Mouse (Mus musculus) telencephalon, adult 2 months (tissue): ENCODE measurements around the gene Syndig1l.

Experiments
- DNase-seq: peaks from one replicate; pipeline ENCODE4 v3.0.0-alpha.2; 2011; ENCODE audit warnings: low read depth, low spot score

Syndig1l gene

DNA sequence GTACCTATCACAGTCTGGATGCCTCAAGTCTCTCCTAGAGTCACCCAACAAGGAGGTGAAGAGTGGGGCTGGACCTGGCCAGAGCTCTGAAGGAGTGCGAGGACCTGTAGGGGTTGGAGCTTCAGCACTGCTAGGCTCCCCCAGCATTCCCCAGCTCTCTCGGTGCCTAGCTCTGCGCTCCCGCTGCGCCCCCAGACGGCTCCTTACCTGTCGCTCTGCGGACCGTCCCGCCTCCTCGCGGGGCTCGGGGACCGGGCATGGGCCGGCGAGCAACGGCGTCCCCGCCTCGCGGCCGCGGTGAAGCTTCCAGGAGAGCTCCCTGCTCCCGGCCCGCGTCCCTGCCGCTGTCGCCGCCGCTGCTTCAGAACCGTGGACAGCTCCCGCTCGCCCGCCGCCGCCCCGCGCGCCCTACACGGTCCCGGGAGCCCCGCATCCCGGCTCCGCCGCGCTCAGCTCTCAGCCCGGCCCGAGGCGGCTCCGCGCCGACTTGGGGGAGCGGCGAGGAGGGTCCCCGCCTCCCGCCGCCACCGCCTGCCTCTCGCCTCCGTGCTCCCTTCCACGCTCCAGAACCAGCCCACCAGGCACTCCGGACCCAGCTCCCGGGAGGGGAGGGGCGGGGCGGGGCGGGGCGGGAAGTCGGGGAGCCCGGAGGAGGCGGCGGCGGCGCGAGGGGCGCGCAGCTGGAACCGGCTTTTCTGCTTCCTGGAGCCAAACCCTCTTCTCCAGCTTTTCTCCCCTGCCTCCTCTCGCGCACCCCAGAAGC, at the start of gene Syndig1l:
Gene Syndig1l, minus strand, starts transcription at position 513 of the 763 bp plus-strand sequence.
- no peak for DNase-seq

DNA sequence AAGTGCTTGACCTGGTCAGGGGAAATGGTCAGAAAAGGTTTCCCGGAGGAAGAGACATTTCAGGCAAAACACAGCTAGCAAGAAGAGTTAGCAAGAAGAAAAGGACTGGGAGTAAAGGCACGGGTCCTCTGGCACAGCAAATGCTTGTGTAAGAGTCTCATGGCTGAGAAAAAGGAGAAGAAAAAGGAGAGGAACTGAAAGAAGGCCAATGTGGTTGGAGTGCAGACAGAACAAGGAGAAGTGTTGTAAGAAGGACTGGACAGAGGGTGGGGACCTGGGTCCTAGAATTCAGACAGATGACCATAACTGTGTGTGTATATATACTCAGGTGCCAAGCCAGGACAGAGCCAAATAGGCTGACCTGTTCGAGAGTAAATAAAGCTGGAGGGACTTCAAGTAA, 49.5 kb upstream of the Syndig1l start:
- DNase-seq, result no peak

DNA sequence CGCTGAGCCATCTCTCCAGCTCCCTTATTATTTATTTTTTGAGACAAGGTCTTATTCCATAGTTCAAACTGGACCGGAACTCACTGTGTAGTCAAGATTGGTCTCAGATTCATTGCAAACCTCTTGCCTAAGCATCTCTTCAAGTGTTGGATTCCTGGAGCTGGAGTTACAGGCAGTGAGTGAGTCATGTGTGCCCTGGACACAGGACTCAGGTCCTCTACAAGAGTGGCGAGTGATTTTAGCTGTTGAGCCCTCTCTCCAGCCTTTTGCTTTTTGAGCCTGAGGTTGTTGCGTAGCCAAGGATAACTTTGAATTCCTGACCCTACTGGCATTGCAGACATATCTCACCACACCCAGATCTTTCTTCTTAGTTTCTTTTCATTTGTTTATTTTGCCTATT, 47.1 kb upstream of the Syndig1l start:
- DNase-seq, result no peak

DNA sequence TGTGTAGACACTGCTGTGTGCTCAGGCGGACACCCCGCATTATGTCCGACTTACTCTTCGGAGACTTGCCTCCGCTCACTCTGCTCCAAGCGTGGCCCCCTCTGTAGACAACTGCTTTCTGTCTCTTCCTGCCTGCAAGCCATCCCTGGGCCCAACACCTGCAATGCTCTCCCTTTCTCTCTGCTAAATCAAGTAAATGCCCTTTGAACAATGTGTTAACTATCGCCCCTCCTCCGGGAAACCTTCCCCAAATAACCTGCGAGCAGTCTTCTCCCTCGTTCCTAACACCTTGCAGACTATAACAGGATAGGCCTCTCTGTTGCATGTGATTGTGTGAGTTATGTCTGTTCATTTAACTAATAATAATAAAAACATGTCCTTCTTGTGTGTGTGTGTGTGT, 44.9 kb upstream of the Syndig1l start:
- DNase-seq, result no peak

DNA sequence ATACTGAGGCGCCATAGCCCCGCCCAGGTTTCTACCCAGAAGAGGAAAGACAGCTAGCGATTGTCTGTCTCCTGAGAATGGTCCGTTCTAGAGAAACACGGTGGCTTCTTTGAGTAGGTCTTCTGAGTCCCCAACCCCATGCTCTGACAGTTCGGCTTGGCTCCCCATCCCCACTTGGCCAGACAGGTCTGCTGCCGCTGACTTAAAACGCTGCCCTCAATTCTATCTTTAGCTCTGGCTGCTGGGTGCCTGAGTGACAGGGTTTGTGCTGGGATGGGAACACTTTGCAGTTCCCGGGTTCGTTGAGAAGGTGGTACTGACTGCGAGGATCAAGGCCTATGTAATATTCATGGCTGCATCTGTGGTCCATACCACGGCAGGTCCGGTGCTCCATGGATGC, 34.7 kb upstream of the Syndig1l start:
- DNase-seq, result no peak

DNA sequence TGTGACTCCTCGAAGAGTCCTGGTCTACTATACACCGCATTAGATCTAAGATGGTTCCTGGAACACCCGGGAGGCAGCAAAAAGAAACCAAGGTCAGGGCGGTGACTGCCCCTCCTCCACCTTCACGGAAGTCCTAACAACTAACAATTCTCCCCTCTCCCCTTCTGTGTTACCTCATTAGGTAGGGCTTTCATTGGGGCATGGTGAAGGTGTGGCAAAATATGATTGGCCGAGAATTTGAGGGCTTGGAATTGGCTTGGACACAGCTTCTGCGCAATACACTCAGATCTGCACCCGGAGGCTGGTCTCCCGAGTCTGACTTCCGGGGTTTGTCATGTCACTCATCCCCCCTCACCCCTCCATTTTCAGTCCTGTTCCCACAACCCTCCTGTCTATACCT, 29.8 kb upstream of the Syndig1l start:
- DNase-seq, result no peak

DNA sequence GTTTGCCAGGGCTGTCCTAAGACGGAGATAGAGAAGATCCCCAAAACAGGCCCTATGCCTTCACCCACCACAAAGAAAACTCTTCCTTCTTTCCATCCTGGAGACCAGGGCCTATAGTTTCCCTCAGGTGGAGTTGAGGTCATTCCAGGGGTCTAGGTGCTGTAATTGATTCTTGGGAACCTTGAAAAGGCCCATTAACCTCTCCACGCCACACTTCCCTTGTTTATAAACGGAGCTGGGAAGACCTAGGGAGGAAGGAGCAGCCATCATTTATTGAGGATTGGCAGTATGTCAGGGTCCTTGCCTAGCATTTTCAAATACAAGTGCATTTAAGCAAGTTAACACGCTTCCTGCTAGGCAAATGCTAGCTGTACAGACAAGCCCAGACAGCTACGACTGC, 28.8 kb upstream of the Syndig1l start:
- no peak for DNase-seq

DNA sequence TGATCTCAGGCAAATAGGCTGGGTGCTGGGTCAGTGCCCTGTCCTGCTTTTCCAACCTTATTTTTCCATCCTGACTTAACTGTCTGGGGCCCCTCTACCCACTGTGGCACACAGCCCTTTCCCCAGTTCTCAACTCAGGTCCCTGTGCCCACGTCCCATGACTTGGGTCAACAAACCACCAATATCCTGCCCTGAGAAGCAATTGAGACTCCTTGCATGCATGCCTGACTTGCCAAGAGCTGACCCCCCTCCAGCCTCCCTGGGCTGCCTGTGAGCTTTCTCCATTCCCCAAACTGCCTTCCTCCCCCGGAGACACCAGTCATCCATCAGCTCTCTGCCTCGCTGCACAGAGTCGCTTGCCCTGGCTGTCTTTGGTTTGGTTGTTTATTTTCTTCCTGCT, 28.4 kb upstream of the Syndig1l start:
- DNase-seq, result no peak

DNA sequence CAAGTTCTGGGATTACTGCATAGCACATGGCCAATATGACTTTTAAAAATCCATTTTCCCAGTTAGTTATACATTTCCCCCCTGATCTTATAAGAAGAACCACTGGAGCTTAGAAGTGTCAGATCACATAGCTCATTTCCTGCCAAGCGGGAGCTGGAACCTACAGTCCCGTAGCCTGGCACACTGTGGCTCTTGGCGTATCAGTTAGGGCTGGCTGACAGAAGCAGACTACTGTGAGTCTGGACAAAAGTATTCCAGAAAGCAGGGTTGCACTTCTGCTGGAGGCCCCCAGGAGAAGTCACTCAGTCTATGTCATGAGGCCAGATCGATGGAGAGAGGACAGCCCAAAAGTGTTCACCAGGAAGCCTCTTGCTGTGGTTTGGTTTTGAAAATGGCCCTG, 27.8 kb upstream of the Syndig1l start:
- DNase-seq, result no peak

DNA sequence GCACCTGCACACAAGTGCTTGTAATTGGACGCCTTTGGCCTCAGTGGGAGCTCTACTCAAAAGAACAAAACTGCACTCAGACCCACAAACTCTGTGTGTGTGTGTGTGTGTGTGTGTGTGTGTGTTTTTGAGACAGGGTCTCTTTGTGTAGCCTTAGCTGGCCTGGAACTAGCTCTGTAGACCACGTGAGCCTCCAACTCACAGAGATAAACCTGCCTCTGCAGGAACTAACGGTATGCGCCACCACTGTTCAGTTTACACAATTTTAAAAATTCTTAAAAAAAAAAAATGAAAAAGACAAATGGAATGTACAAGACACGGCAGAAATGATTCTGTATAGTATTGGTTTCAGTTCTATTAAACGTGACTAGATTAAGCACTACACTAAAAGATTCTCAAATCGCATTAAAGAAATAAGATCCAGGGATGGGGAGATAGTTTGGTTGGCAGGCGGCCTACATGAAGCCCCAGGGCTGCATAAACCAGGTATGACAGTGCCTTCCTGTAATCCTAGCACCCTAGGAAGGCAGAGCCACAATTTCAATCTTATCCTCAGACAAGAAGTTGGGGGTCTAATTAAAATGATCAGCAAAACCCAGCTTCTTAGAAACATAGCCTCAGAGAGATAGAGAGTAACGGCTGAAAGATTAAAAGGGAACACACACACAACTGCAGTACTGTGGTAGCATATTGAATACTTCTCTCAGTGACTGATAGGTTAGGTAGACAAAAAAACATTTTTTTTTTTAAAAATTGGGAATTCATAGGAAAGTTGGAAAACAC, 20.0 kb upstream of the Syndig1l start:
- no peak for DNase-seq

DNA sequence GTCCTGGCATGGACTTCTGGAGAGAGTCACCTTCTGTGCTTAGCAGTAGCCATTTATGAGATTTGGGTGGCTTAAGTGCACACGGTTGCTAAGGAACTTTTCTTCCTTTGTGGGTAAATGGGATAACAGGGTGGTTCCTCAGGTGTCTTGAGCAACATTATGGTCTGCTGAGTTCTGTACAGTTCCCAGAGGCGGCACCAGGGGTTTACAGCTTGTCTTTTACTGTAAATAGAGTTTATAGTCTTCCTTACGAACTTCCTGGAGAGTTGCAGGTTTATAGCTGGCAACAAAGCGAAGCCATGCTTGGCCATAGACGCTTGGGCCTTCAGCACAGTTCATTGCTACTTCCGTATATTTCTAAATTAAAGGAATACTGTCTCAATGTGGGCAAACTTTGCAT, 15.9 kb upstream of the Syndig1l start:
- DNase-seq, result no peak

DNA sequence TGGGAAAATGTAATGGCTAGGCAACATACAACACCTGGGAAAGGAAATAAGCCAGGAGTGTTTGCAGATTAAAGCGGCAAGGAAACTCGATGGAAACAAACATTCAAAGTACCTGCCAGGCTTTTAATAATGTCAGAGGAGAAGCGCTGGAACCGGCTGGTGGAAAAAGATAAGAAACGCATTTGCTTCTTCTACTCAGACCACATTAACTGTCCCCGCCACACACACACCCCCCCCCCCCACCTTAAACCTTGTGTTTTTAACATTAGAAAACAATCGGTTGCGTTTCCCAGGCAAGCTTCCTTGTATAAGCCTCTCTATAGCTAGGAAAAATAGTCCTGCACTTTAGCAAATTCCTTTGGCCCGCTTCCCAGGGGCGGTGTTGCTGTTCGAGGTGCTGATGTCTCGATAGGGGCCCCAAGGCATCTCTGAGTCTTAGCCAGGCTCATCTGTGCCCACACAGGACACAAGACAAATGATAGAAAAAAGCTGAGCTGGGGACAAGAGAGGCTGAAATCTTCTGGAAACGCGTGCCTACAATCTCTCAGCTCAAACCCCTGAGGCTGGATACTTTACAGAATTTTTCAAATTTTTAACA, 11.3 kb upstream of the Syndig1l start:
- DNase-seq, result no peak

DNA sequence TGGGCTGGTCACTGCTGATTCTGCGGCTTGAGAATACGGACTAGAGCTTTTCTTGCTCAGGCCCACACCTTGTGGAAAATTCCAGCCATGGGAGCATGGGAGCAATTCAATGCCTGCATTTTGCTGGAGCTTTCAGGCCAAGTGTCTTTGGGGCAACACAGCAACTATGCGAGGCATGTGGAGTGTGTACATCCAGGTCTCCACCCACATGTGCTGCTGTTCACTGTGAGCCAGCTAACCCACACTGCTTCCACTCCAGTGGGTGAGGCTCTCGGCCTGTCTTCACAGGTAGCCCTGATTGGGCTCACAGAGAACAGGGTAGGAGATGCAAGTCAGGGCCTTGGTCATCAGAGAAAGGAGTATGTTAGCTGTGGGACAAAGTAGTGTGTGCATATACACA, 9.2 kb upstream of the Syndig1l start:
- no peak for DNase-seq

DNA sequence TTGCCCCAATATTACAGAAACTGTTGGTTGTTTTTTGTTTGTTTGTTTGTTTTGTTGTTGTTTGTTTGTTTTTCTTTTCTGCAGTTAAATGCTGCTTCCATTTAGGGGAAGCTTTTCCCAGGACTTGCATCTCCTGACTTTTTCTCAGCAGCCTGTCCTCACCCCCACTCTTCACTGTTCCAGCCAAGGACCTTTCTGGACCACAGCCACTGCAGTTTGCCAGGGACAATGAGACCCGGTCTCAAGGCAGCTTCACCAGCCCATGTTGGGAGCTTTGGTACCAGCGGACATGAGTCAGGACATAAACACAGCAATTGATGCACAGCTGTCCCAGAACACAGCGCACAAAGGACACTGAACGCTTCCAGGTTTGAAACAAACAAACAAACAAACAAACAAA, 8.3 kb upstream of the Syndig1l start:
- no peak for DNase-seq

DNA sequence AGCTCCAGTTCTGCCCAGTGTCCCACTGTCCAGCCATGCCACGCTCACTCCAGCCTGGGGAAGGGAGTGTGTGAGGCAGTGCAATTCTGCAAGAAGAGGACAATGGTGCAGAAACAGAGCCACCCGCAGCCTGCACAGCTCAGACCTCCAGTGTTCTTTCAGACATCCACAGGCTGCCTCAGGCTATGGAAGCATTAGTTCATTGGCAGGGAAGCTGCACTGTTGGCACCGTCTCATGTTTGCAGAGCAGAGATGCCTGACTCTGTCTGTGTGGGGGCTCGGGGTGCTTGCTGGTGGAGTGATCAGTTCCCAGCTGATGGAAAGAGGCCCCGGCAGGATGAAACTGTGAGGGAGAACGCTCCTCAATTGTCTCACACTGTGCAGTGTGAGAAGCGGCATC, 4.0 kb upstream of the Syndig1l start:
- no peak for DNase-seq

DNA sequence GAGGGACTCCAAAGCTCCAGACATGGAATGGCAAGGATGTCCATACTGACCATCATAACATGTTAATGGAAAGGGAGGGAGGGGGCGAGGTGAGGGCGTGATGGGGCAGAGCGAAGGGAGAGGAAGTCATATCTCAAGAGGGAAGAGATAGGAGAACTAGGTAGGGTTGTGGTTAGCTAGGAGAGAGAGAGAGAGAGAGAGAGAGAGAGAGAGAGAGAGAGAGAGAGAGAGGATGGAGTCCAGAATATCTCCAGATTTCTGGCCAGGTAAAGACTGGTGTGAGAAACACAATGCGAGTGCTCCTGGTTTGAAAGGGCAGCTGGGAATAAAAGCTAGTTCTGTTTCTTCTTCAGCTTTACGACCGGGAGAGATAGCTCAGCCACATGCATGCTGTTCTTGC, 6.5 kb downstream of the Syndig1l start:
- DNase-seq, result no peak

DNA sequence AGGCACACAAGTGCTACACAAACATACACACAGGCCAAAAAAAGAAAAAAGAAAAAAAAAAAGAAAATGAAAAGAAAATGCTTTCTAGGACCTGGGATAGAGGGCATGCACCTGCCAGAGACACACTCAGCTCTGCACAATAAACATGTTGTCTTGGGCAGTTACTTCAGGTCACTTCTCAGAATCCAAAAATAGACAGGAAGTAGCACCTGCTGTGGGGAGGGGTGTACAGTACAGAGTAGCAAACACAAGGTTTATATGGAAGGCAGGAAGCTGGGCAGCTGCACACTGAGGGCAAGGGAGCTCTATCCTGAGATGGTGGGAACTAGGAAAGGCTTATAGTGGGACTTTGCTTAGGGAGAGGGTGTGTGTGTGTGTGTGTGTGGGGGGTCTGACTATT, 7.3 kb downstream of the Syndig1l start:
- no peak for DNase-seq

DNA sequence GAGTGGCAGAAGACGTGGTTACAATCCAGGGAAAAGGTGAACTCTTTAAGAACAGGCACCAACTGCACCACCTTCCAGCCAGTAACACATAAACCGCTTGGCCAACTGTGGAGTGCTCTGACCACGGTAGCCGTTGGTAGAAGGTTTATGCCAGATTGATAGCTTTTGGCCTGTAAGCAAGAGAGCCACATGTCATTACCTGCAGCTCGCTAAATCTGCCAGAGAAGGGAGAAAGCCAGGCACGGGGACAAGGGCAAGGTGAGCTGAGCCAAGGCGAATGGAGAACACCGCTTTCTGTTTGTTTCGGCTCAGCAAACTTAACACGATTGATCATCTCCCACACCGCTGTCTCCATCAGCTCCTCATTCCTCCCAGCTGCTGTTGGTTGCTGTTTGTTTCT, 9.6 kb downstream of the Syndig1l start:
- no peak for DNase-seq

DNA sequence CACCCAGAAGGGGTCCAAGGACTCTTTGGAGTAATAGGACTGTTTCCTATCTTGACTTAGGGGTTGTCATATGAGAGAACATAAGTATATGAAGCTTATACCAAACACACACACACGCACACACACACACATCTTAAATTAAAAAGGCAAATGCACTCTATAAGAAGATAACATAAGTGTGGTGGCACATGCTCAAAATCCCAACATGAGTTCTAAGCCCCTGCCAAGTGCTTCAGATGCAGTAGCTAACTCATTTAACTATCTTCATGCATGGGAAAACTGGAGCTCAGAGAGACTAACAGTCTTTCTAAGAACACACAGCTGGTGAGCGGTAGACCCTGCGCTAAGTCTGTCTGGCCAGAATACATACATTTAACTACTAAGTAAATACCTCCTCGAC, 11.1 kb downstream of the Syndig1l start:
- no peak for DNase-seq

DNA sequence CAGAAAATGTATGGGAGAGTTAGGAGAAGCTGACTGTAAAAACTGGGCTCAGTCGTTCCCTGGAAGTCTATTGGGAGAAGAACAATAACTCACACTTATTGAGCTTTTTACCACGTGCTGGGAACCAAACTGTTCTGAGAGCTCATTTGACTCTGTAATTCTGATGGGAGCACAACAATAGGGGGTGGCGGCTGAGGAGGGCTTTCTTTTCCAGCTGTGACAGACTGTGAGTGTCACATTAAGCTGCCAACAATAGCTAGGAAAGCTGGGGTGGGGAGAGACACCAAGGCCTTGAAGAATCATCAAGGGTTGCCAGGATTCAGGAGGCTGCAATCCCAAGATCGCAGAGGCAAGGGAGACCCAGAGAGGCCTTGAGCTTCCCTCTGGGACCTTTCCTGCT, 12.5 kb downstream of the Syndig1l start:
- DNase-seq, result no peak

DNA sequence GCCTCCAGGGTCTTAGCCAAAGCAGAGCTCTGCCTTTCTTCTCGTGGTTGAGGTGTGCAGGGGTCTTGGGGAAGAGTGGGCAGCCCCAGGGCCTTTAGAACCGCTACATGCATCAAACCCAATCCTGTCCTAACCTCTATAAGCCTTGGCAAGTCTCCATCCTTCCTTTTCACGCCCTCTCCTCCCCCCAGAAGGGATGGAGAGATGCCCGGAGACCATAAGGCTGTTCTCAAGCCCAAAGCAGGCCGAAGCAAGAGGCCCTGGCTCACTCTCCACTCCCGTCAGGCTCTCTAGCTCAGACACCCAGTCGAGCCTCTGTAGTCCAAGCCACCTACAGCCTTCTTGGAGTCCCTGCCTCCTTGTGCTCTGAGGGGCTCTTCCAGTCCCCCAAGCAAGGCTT, 14.1 kb downstream of the Syndig1l start:
- no peak for DNase-seq

DNA sequence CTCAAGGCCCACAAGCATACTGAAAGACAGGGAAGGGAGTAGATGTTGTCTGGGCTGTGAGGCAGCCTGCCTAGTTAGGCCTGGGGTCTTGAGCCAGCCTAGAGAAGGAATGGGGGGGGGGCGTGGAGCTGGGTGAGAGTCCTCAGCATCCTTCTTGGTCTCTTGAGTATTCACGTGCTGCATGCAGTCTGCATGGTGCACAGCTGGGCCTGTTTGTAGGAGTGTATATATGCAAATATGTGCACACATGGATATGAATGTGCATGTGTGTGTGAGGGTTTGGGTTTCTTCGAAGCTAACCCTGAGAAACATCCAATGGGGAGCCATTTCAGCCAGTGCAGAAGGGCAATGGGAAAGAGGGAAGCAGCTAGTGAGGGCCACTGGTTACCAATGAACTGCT, 22.6 kb downstream of the Syndig1l start:
- no peak for DNase-seq
